Mouse (Mus musculus) limb, embryonic 15.5 days (tissue): ENCODE measurements around the gene Crebl2. TPM values are rescaled to one million over a fixed set of nuclear protein-coding genes. Genes with fewer than 3 reads are reported as not detected.
A peak's percentile ranks its signal among the peaks of the same experiment; 100 is the strongest.

Experiments used
- ATAC-seq: fragments of 200-750 bp; cut with Nextera tagmentation; 2 replicates; pipeline ENCODE4 v1.8.0; 2017; ENCODE audit warnings: low read depth, moderate TSS enrichment; ENCODE audit not compliant: insufficient number of reproducible peaks, low FRiP score, low TSS enrichment
- H3K27ac ChIP-seq: fragments of 300-500 bp; sonication (generic); 2 replicates; pipeline ENCODE4 v1.5.1; 2015; ENCODE audit warnings: moderate library complexity, mild to moderate bottlenecking, inconsistent platforms
- H3K27me3 ChIP-seq: fragments of 300-500 bp; sonication (generic); 2 replicates; pipeline ENCODE4 v1.6.1; 2015; ENCODE audit warnings: inconsistent platforms
- H3K36me3 ChIP-seq: fragments of 300-500 bp; sonication (generic); 2 replicates; pipeline ENCODE4 v1.6.1; 2015; ENCODE audit warnings: inconsistent platforms
- H3K4me1 ChIP-seq: fragments of 300-500 bp; sonication (generic); 2 replicates; pipeline ENCODE4 v1.6.1; 2015; ENCODE audit warnings: inconsistent platforms
- H3K4me2 ChIP-seq: fragments of 300-500 bp; sonication (generic); 2 replicates; pipeline ENCODE4 v1.6.1; 2015; ENCODE audit warnings: mild to moderate bottlenecking, inconsistent platforms
- H3K4me3 ChIP-seq: fragments of 300-500 bp; sonication (generic); 2 replicates; pipeline ENCODE4 v1.5.1; 2015; ENCODE audit warnings: mild to moderate bottlenecking, inconsistent platforms
- H3K9ac ChIP-seq: fragments of 300-500 bp; sonication (generic); 2 replicates; pipeline ENCODE4 v1.6.1; 2015; ENCODE audit warnings: inconsistent platforms
- H3K9me3 ChIP-seq: fragments of 300-500 bp; sonication (generic); 2 replicates; pipeline ENCODE4 v1.6.1; 2016; ENCODE audit warnings: inconsistent platforms
- WGBS: fragments of 180-500 bp; shearing (Covaris S2); methylation state at CpG from one replicate; pipeline ENCODE4 v1.1.7; 2015; 5-methylcytosine and 5-hydroxymethylcytosine counted together
- polyA plus RNA-seq: library from polyadenylated mRNA; unstranded; fragments of >200 nt; fragmentation: Nextera tagmentation; extraction: Ambion mirVana; gene quantifications from 2 replicates; pipeline ENCODE4 v1.2.1, GENCODE M21; 2015

Crebl2 gene
- polyA plus RNA-seq, 1 experiment from 2014 or later, result 3.9 TPM

GRCm38 (mm10) chr6:134801483-134801882 is 28.5 kb upstream of the Crebl2 start:
- Histone ChIP-seq H3K27me3 (no peaks in the 10 kb centered on the region), H3K36me3 (no peaks in the 10 kb centered on the region), H3K9ac (no peak overlapping the region), H3K4me1 (no peaks in the 10 kb centered on the region), H3K9me3 (no peaks in the 10 kb centered on the region), H3K27ac (no peak overlapping the region), H3K4me3 (no peak overlapping the region), H3K4me2 (no peak overlapping the region)
- WGBS, result 69% methylated on average over 1 of the region's 1 CpGs
- no peak for ATAC-seq

GRCm38 (mm10) chr6:134802641-134803043 is 27.3 kb upstream of the Crebl2 start:
- Histone ChIP-seq H3K4me3 (no peak overlapping the region), H3K36me3 (no peaks in the 10 kb centered on the region), H3K4me2 (no peak overlapping the region), H3K27me3 (no peaks in the 10 kb centered on the region), H3K27ac (0 out of 2 replicates have a peak overlapping the region, but pooled peaks have one; percentile 29), H3K9me3 (no peaks in the 10 kb centered on the region), H3K9ac (no peak overlapping the region), H3K4me1 (no peaks in the 10 kb centered on the region)
- peak; percentile 65; the same call in 1 of the 2 replicates for ATAC-seq
- 62% methylated on average over 9 of the region's 9 CpGs for WGBS

GRCm38 (mm10) chr6:134804736-134805277 is 25.1 kb upstream of the Crebl2 start:
- Histone ChIP-seq H3K36me3 (no peaks in the 10 kb centered on the region), H3K4me3 (no peak overlapping the region), H3K27me3 (no peaks in the 10 kb centered on the region), H3K27ac (no peak overlapping the region), H3K4me1 (no peaks in the 10 kb centered on the region), H3K9ac (no peak overlapping the region), H3K4me2 (no peak overlapping the region), H3K9me3 (no peaks in the 10 kb centered on the region)
- no peak for ATAC-seq
- WGBS, result 68% methylated on average over 5 of the region's 5 CpGs

DNA sequence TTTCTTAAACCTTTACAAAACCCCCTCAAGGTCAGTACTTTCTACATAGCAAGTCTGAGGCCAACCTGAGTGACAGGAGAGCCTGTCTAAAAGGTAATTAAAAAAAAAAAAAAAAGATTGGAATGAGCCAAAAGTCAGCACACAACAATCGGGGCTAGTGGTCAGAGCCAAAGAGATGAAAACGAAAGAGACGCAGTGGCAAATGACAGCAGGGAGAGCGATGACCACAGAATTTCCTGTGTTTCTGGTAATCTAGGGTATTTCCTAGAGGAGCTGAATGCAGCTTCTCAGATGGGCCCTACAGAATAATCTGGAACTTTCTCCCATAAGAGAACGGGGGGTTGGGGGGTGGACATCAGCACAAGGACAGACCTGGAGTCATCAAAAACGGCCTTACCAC is 23.8 kb upstream of the Crebl2 start:
- H3K36me3 ChIP-seq, result no peaks in the 10 kb centered on the region
- no peak overlapping the region for H3K27ac ChIP-seq
- no peak overlapping the region for H3K4me3 ChIP-seq
- H3K27me3 ChIP-seq, result no peaks in the 10 kb centered on the region
- H3K4me1 ChIP-seq, result no peaks in the 10 kb centered on the region
- no peaks in the 10 kb centered on the region for H3K9me3 ChIP-seq
- no peak overlapping the region for H3K4me2 ChIP-seq
- no peak for ATAC-seq
- 89% methylated on average over 6 of the region's 6 CpGs for WGBS
- no peak overlapping the region for H3K9ac ChIP-seq

GRCm38 (mm10) chr6:134807091-134807490 is 22.9 kb upstream of the Crebl2 start:
- Histone ChIP-seq H3K4me1 (no peaks in the 10 kb centered on the region), H3K36me3 (no peaks in the 10 kb centered on the region), H3K9me3 (no peaks in the 10 kb centered on the region), H3K27me3 (no peaks in the 10 kb centered on the region), H3K27ac (no peak overlapping the region), H3K4me3 (no peak overlapping the region), H3K9ac (no peak overlapping the region), H3K4me2 (no peak overlapping the region)
- ATAC-seq, result no peak
- 64% methylated on average over 1 of the region's 2 CpGs for WGBS

- H3K4me3 ChIP-seq, result no peak overlapping the region
- no peaks in the 10 kb centered on the region for H3K27me3 ChIP-seq
- H3K4me2 ChIP-seq, result no peak overlapping the region
- H3K36me3 ChIP-seq, result no peaks in the 10 kb centered on the region
- ATAC-seq, result no peak
- H3K9ac ChIP-seq, result no peak overlapping the region
- WGBS, result 78% methylated on average over 11 of the region's 11 CpGs
- no peaks in the 10 kb centered on the region for H3K4me1 ChIP-seq
- H3K9me3 ChIP-seq, result no peaks in the 10 kb centered on the region
- peak overlapping the region; percentile 63; the same call in 1 of the 2 replicates for H3K27ac ChIP-seq
Observed at GRCm38 (mm10) chr6:134807794-134808193, 22.2 kb upstream of the Crebl2 start.

GRCm38 (mm10) chr6:134813066-134813465 is 16.9 kb upstream of the Crebl2 start:
- H3K4me1 ChIP-seq, result peaks cover 5% of the 10 kb centered on the region
- H3K36me3 ChIP-seq, result no peaks in the 10 kb centered on the region
- ATAC-seq, result no peak
- 83% methylated on average over 1 of the region's 1 CpGs for WGBS
- H3K9me3 ChIP-seq, result no peaks in the 10 kb centered on the region
- no peak overlapping the region for H3K4me2 ChIP-seq
- no peak overlapping the region for H3K9ac ChIP-seq
- H3K27me3 ChIP-seq, result no peaks in the 10 kb centered on the region
- H3K27ac ChIP-seq, result no peak overlapping the region
- H3K4me3 ChIP-seq, result no peak overlapping the region

DNA sequence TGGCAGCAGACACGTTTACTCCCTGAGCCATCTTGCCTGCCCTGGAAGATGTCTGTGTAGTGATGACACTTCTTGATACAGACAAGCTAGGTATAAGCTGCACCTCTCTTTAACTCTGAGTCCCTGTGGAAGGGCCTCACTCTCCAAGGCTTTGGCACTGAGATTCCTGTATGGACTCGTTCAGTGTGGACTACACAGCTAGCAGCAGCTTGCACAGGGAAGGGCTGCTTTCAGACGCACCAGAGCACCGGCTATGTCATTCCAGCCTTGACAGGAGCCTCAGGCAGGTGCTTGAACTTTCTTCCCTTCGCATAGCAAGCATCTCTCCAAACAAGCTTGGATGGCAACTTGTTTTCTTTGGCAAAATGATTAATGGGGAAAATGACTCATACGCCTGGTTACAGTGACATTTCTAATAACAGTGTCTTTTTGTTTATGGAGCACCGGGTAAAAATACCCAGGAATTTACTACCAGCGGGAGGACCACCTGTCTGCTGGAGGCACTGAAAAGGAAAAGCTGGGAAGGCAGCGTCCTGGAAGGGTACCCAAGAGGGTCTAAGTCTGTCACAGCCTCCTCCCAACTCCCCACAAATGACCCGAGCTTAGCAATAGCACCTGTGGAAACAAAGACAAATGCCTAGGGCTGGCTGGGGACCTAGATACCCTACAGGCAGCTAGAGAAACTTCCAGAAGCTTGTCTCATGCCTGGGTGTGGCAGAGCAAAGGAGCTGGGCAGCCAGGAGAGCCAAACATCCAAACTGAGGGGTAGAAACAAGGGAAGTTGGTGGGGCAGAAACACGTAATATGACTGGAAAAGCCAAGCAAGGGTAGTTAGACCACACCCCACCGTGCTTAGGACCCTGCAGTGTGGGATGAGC is 12.7 kb upstream of the Crebl2 start:
- no peak overlapping the region for H3K9ac ChIP-seq
- H3K36me3 ChIP-seq, result no peaks in the 10 kb centered on the region
- no peak for ATAC-seq
- H3K27ac ChIP-seq, result peak overlapping the region; percentile 65
- H3K4me3 ChIP-seq, result no peak overlapping the region
- no peak overlapping the region for H3K4me2 ChIP-seq
- peaks cover 5% of the 10 kb centered on the region for H3K4me1 ChIP-seq
- WGBS, result 42% methylated on average over 12 of the region's 12 CpGs
- no peaks in the 10 kb centered on the region for H3K9me3 ChIP-seq
- H3K27me3 ChIP-seq, result no peaks in the 10 kb centered on the region

DNA sequence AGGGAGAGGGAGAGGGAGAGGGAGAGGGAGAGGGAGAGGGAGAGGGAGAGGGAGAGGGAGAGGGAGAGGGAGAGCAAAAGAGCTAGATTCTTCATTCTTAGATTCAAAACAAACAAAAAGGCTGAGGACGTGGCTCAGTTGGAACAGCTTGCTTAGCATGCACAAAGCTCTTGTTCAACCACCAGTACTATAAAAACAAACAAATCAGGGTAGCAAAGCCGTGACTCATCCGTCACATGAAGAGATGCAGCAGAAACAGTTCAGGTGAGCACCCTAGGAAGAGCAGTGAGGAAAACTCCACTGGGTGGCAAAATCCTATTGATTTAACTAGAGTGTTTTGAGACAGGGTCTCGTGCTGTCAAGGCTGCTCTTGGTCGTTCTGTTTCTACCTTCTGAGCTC is 10.2 kb upstream of the Crebl2 start:
- 54% methylated on average over 5 of the region's 5 CpGs for WGBS
- H3K4me1 ChIP-seq, result peaks cover 5% of the 10 kb centered on the region

DNA sequence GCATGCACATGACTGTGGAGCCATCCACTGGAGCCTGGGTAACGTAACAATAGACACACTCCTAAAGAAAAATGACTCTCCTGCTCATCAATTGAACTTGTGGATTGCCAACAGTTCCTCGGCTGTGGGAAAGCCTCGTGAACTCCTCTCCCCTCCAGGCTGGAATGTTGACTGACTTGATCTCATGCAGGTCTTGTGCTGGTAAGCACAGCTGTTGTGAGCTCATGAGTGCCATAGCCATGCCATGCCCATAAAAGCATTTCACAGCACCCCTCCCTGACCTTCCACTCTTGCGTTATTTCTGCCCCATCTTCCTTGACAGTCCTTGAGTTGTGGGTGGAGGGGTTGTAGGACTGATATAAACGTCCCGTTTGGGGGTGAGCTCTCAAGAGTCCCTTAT is 9.5 kb upstream of the Crebl2 start:
- Histone ChIP-seq H3K36me3 (no peaks in the 10 kb centered on the region), H3K9ac (no peak overlapping the region), H3K9me3 (no peaks in the 10 kb centered on the region), H3K4me3 (no peak overlapping the region), H3K27ac (no peak overlapping the region), H3K27me3 (no peaks in the 10 kb centered on the region), H3K4me1 (peaks cover 5% of the 10 kb centered on the region), H3K4me2 (no peak overlapping the region)
- no peak for ATAC-seq
- 58% methylated on average over 6 of the region's 6 CpGs for WGBS

More for the DNA sequence above, 10.2 kb upstream of the Crebl2 start:
- no peak overlapping the region for H3K27ac ChIP-seq
- ATAC-seq, result no peak
- no peak overlapping the region for H3K4me3 ChIP-seq
- no peaks in the 10 kb centered on the region for H3K36me3 ChIP-seq
- H3K27me3 ChIP-seq, result no peaks in the 10 kb centered on the region
- H3K4me2 ChIP-seq, result no peak overlapping the region
- no peaks in the 10 kb centered on the region for H3K9me3 ChIP-seq
- H3K9ac ChIP-seq, result no peak overlapping the region

DNA sequence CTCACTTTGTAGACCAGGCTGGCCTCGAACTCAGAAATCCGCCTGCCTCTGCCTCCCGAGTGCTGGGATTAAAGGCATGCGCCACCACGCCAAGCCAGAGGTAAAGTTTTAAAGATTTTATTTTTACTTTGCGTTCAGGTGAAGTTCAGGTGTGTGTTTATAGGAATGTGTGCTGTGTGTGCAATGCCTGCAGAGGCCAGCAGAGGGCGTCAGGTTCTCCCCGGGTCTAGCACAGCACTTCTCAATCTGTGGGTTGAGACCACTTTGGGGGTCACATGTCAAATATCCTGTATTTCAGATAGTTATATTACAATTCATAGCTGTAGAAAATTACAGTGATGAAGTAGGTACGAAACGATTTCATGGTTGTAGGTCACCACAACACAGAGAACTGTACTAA is 7.1 kb upstream of the Crebl2 start:
- 68% methylated on average over 10 of the region's 10 CpGs for WGBS
- no peak for ATAC-seq
- Histone ChIP-seq H3K4me2 (no peak overlapping the region), H3K4me1 (no peaks in the 10 kb centered on the region; the same call in 1 of the 2 replicates), H3K27me3 (no peaks in the 10 kb centered on the region), H3K36me3 (no peaks in the 10 kb centered on the region), H3K4me3 (no peak overlapping the region), H3K27ac (no peak overlapping the region), H3K9ac (no peak overlapping the region), H3K9me3 (no peaks in the 10 kb centered on the region)

DNA sequence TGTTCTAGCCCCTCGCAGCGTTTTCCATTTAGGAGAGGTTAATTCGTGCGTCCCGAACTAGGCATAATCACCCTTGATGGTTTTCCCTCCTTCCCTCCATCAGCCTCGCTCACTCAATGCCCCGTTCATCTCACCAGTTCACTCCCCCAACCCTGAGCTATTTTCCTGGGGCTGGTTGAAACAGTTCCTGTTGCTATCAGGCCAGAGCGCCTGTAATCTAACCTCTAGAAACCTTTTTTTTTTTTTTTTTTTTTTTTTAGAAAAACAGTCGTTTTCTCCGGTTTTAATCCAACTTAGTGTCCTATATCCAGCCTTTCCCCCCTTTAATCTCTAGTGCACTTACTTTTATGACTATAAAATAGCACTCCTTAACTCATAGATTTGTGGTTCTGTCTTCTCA is 822 bp downstream of the Crebl2 start:
- 3% methylated on average over 10 of the region's 10 CpGs for WGBS
- ATAC-seq, result no peak
- Histone ChIP-seq H3K36me3 (no peaks in the 10 kb centered on the region), H3K4me3 (peak overlapping the region; percentile 76), H3K9ac (peak overlapping the region; percentile 69; the same call in 1 of the 2 replicates), H3K4me2 (peak overlapping the region; percentile 80), H3K27me3 (no peaks in the 10 kb centered on the region), H3K4me1 (peaks cover 8% of the 10 kb centered on the region; the same call in 1 of the 2 replicates), H3K9me3 (no peaks in the 10 kb centered on the region), H3K27ac (no peak overlapping the region; the same call in 1 of the 2 replicates)
